Mouse (Mus musculus): Measurements from ENCODE around the gene Adarb2. TPM values are rescaled to one million over a fixed set of nuclear protein-coding genes. Genes with fewer than 3 reads are reported as not detected.

Adarb2 gene
- total RNA-seq, 1 experiment from 2014 or later: 0.05 TPM

GRCm38 (mm10) chr13:8642084-8642483 is 439.4 kb downstream of the Adarb2 start:
- peak; percentile 16; the same call in 1 of the 2 replicates for ATAC-seq (replicated peaks; ENCODE audit: low read depth, poor library complexity, severe bottlenecking)

DNA sequence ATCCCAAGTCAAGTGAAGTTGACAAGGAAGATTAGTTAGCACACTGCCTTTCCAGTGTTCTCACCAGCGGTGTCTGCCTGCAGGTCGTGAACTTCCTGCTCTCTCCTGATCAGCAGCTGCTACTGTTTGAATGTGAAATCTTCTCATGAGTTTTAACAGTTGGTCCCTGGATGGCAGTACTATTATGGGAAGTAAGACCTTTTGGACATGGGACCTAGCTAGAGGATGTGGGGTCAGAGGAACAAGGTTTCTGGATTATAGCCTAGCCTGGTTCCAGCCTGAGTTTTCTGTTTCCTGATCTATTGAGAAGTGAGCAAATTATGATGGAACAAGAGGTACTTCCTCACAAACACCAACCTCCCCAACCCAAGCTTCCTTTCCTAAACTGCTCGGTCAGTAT is 441.3 kb downstream of the Adarb2 start:
- peak; percentile 31 for ATAC-seq (replicated peaks; ENCODE audit: low read depth, poor library complexity, severe bottlenecking)

DNA sequence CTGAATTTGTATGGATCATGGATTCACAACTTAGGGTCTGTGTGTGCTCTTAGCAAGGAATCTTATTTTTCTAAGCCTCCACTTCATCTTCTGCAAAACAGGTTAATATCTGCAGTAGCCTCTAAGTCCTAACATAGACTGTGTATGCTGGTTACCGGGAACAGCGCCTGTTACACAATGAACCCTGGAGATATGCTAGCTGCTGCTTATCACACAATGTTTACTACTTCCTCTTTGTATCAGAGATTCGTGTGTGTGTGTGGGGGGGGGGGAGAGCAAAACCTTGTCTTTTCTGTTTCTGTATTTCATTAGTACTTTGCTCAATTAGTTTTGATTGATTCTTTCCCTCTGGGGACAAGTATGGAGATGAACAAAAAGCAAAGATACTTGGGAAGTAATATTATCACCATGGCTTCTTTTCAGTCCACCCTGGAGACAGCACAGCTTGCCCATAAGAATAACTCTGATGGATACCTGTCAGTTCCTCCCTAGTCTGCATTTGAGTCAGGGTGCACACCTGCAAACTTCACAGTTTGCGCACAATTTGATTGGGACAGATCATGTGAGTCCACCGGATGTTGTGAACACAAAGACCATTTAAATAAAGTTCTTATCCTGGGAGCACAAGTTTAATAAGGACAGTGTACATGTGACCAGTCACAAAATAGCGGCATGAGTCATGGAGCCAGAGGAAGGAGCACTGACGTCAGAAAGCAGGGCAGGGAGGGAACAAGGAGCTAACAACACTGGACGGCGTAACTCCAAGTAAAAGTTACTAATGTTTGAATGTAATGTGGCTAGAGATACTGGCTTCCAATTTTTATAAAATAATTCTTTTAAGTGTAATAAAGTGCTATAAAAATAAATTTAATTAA is 442.4 kb downstream of the Adarb2 start:
- ATAC-seq (replicated peaks; ENCODE audit: low read depth, poor library complexity, severe bottlenecking): peak; percentile 90

- ATAC-seq (replicated peaks; ENCODE audit: low read depth, poor library complexity, severe bottlenecking): no peak
These were observed 446.6 kb downstream of the Adarb2 start for GRCm38 (mm10) chr13:8649261-8649660.

DNA sequence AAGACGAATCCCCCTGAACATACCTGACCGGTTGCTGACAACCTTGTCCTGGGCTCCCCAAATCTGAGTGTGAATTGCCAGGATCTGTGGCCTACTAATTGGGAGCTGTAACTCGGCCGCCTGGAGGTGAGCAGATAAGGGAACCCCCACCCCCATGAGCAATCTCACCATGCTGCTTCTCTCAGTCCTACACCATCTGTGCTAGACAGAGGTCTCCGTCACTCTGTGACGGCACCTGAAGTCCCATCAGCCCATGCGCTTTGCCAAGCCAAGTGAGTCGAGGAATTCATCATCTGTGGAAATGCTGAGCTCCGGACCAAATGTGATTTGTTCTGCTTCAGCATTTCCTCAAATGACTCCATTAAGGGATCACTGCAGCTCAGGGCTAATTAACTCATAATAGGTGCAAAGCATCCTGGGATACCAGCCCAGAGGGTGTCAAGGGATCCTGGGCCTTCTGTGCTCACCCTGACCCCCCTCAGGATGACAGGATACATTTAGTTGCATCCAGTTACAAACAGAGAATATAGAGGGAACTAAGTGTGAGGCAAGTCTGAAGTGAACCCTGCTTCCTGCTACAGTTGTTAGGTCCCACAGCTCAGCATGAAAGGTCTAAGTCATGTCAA is 462.1 kb downstream of the Adarb2 start:
- ATAC-seq (replicated peaks; ENCODE audit: low read depth, poor library complexity, severe bottlenecking): no peak

- ATAC-seq (replicated peaks; ENCODE audit: low read depth, poor library complexity, severe bottlenecking): peak; percentile 99
These were observed 474.5 kb downstream of the Adarb2 start for GRCm38 (mm10) chr13:8677174-8677573.

DNA sequence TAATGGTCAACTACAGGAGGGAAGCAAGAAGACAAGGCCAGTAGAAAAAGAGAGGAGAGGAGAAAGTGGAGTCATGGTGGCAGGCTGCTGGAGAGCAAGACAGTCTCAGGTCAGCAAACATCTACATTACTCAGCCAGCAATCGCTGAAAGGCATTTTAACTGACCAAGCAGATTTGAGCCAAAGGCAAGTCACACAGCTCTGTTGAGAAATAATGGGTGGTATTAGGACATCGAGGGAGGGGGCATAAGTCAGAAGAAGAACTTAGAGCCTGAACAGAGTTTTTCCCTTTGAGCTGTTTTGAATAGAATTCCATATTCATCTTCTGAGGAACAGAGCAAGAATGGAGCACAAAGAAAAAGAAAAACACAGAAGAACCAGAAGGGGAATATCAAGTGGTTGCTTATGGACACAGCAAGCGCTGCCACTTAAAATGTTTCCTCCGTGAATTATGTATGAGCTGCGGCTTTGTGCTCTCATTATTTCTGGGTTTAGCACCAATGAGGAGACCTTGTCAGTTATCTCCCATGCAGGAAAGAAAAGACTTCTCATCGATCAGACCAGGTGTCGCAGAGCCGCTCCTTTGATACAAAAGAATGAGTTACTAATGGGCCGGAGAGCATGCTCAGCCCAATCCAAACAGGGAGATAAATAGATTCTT is 477.9 kb downstream of the Adarb2 start:
- no peak for ATAC-seq (replicated peaks; ENCODE audit: low read depth, poor library complexity, severe bottlenecking)

DNA sequence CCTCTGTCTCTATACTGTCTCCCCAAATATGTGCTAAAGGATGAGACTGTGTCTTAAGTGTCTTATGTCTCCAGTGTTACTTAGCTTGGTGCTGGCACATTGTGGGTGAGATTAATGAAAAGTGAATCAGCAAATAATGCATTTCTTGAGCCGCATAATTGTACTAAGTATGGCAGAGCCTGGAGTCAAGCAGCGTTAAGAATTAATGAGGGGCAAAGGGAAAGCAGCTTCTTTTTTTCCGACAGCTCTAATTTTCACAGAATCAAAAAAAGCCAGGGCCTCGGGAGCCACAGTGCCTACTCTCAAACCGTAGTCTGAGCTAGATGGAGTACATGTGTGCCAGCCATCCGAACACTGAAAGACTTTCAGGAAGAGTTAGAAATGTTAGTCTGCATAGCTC is 488.8 kb downstream of the Adarb2 start:
- ATAC-seq (replicated peaks; ENCODE audit: low read depth, poor library complexity, severe bottlenecking): no peak

- no peak for ATAC-seq (replicated peaks; ENCODE audit: low read depth, poor library complexity, severe bottlenecking)
These were observed 490.1 kb downstream of the Adarb2 start for GRCm38 (mm10) chr13:8692787-8693186.

DNA sequence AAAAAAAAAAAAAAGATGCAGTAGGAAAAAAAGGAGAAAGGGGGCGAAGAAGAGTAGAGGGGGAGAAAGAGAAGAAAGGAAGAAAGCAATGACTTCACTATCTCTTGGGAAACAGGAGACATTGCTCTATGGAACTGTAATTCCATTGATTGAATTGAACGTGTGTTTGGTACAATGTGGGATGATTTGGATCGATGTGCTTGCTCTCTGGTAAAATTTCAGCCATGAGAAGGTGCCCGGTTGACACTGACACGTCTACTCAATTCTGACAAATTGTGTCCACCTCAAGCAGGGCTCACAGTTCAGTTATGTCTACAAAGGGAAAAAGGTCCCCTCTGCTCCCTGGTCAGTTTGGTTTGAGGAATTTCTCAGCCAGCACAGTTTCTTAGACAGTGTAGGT is 495.8 kb downstream of the Adarb2 start:
- ATAC-seq (replicated peaks; ENCODE audit: low read depth, poor library complexity, severe bottlenecking): no peak

- ATAC-seq (replicated peaks; ENCODE audit: low read depth, poor library complexity, severe bottlenecking): no peak
These were observed 497.2 kb downstream of the Adarb2 start for GRCm38 (mm10) chr13:8699831-8700230.

GRCm38 (mm10) chr13:8700981-8701380 is 498.3 kb downstream of the Adarb2 start:
- no peak for ATAC-seq (replicated peaks; ENCODE audit: low read depth, poor library complexity, severe bottlenecking)

GRCm38 (mm10) chr13:8705296-8705695 is 502.6 kb downstream of the Adarb2 start:
- no peak for ATAC-seq (replicated peaks; ENCODE audit: low read depth, poor library complexity, severe bottlenecking)

DNA sequence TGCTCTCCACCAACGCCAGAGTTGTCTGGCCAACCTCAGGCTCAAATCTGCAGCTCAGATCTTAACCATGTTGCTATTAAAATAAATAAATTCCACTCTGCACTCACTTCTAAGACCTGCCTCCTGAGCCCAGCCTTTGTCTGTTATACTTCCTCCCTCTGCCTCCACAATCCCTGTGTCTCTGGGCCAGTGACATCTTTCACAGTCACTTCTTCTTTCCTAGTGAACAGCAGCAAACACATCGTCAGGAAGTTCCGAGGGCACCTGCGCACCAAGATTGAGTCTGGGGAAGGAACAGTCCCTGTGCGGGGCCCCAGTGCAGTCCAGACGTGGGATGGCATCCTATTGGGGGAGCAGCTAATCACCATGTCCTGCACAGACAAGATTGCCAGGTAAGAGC is 510.7 kb downstream of the Adarb2 start:
- peak; percentile 81 for ATAC-seq (replicated peaks; ENCODE audit: low read depth, poor library complexity, severe bottlenecking)

GRCm38 (mm10) chr13:8729972-8730645 is 527.4 kb downstream of the Adarb2 start:
- no peak for ATAC-seq (replicated peaks; ENCODE audit: low read depth, poor library complexity, severe bottlenecking)

- ATAC-seq (replicated peaks; ENCODE audit: low read depth, poor library complexity, severe bottlenecking): no peak
These were observed 534.6 kb downstream of the Adarb2 start for GRCm38 (mm10) chr13:8737139-8737865.

DNA sequence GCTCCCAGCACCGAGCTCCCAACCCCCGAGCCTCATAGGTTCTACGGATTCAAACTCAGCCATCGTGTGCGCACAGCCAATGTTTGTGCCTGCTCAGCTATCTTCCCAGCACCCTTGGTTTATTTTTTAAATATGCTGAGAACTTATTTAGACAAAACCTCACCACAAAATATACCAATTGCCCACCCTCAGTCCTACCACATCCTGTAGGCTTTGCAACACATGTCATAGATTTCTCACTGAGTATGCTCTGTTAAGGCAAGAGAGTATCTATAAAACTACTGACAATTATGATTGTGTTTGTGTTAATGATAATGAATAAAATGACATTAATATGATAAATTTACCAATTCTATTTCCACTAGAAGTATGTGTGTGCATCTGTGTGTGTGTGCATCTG is 540.1 kb downstream of the Adarb2 start:
- peak; percentile 45 for ATAC-seq (replicated peaks; ENCODE audit: low read depth, poor library complexity, severe bottlenecking)

DNA sequence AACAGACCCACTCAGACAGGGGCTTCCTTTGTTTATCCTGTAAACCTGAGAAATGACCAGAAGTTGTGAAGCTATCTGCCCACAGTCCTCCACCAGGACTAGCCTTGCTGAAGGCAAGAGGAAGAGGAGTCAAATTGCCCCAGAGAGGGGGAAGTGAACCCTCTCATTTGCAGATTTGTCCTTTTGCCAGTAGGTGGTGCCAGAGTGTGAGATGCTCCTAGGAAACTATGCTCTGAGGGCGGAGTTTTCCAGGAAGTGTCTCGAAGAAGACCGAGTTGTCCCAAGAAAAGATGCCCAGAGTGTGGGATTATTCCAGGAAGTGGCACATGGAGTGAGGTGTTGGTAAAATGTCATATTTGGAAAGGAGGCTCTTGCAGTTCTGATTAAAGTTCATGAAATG is 541.9 kb downstream of the Adarb2 start:
- peak; percentile 76 for ATAC-seq (replicated peaks; ENCODE audit: low read depth, poor library complexity, severe bottlenecking)

GRCm38 (mm10) chr13:8745596-8745995 is 542.9 kb downstream of the Adarb2 start:
- ATAC-seq (replicated peaks; ENCODE audit: low read depth, poor library complexity, severe bottlenecking): no peak

DNA sequence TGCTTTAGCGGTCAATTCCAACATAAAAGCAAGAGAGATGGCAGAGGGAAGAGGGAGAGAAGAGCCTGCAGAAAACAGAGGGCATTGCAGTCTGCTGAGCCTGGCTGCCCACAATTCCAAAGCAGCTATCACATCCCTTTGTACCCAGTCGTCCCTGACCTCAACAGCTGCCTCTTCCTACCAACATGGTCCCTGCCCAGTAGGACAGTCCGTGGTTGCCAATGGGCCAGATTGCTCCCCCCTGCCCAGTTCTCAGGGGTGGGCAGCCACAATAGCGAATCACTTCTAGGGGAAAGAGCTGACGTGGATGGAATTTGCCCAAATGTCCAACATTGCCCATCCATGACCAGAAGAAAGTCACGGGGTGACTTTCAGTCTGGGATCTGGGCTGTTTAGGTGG is 546.8 kb downstream of the Adarb2 start:
- ATAC-seq (replicated peaks; ENCODE audit: low read depth, poor library complexity, severe bottlenecking): no peak
